Mouse (Mus musculus): ENCODE results near the gene Sod1.
"Not testable (repeated sequence)": the region's sequence is repeated elsewhere in the genome, so short reads cannot be mapped to it uniquely, and the experiment has no call there.

Sod1 gene

GRCm38 (mm10) chr16:90211767-90212166 lies 8.8 kb upstream of the Sod1 start:
- DNase-seq (ENCODE audit: low read depth, low spot score): no peak

GRCm38 (mm10) chr16:90213477-90214339 lies 6.8 kb upstream of the Sod1 start:
- DNase-seq (ENCODE audit: low read depth, low spot score): no peak

DNA sequence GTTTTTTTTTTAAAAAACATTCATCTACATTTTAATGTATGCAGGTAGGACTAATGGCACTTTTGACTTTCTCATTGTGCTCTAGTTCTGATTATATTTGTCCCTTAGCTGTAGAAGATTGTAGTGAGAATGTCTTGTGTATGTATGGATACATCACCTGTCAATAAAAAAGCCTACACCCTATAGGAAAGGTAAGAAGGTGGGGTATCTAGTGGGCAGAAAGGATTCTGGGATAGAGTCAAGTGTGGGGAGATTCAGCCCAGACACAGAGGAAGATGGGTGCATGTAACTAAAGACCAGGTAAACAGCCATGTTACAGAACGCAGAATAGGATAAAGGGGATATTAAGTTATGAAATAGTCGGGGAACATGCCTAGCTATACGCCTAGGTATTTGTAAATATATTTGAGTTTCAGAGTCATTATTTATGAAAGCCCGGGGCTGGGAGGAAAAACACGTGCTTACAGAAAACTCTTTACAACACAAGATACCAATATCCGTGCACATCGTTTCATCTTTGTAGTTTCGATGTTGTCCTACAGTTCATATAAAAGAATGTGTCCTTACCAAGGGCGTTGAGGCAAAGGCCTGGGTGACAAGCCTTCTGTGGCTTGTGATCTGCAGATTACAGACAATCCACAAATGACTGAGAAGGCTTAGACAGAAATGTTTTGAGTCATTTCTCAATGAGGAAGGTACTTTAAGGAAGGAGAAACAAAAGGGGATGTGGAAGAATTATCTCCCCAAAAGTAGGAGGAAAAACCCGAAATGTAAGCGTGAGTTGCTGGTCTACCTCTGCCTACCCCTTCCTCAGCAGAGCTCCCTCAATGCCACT lies 5.6 kb upstream of the Sod1 start:
- DNase-seq (ENCODE audit: low read depth, low spot score): no peak

GRCm38 (mm10) chr16:90215879-90216278 lies 4.7 kb upstream of the Sod1 start:
- DNase-seq (ENCODE audit: low read depth, low spot score): not testable (repeated sequence)

DNA sequence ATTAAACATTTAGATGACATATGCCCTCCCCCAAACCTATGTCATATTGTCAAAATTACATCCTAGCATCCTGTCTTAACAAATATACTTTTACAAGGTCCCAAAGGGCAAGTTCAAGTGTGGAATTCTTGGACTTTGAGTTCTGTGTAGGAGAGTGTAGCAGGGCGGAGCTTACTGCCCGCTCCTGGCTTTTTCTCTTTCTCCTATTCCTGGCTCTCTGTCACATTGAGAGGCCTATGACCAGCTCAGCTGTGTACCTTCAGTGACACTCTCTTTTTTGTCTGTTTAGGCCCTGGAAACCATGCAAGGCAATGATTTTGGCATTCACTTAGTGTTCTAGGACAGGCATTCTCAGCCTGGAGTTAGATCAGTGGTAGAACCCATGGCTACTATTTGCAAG lies 4.1 kb upstream of the Sod1 start:
- DNase-seq (ENCODE audit: low read depth, low spot score): no peak

DNA sequence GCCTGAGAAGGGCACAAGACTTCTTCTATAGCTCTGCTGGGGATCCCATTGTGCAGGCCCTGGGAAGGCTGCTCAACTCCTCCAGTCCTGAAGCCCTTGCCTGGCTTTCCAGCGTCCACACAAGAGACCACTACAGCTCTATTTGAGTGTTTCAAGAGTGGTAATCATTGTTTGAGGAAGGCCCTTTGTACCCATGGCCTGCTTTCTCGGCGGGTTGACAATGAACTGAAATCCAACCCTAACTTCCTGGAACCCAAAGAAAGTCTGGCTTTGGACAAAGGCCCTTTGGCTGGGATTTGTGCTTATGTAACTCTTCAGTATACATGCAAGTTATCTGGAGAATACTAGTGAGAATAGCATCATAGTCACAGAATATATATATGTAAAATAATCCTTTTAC lies 3.2 kb upstream of the Sod1 start:
- DNase-seq (ENCODE audit: low read depth, low spot score): no peak

DNA sequence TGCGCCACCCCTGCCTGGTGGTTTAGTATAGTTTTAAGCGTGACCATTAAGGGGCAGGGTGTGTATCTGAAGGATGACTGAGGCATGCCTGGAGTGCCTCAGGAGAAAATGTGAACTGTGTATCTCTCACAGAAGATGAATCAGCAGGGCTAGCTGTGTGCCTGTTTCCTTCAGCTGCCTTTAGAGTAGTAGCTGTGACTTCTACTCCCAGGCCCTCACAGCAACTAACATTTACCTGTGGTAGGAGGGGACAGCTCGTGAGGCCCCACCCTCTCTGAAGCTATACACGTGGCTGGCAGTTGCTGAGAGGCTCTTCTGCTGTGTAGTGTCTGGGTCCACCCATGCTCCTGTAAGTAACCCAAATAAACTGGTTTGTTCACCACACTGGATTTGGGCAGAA lies 2.6 kb upstream of the Sod1 start:
- no peak for DNase-seq (ENCODE audit: low read depth, low spot score)

DNA sequence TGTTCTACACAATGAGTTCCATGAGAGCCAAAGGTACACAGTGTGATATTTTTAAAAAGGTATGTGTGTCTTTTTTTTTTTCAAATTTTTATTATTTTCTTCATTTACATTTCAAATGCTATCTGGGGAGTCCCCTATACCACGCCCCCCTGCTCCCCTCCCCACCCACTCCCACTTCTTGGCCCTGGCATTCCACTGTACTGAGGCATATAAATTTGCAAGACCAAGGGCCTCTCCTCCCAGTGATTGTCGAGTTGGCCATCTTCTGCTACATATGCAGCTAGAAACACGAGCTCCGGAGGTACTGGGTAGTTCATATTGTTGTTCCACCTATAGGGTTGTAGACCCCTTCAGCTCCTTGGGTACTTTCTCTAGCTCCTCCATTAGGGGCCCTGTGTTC lies 1.1 kb upstream of the Sod1 start:
- not testable (repeated sequence) for DNase-seq (ENCODE audit: low read depth, low spot score)

DNA sequence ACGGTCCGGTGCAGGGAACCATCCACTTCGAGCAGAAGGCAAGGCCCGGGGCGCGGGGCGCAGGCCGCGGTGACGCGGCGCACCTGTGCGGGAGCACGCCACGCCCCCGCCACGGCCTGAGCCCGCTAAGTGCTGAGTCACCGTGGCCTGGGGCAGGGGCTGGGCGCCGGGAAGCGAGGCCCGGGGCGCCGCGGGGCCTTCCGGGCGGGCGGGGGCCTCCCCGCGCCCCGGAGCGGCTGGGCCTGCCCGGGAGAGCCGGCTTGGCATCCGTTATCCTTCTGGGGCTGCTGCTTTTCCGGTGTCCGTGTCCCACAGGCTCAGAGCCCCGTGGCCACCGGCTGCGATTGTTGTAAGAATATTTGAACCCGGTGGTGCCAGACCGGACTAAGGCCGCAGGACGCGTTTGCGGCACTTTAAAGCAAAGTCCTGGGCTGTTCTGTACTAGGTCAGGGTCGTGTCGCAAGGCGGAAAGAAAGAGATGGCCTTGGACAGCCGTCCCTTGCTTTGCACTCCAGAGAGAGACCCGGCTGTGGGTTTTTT lies 408 bp downstream of the Sod1 start:
- peak; percentile 31 for DNase-seq (ENCODE audit: low read depth, low spot score)

GRCm38 (mm10) chr16:90221441-90222070 lies 1.0 kb downstream of the Sod1 start:
- DNase-seq (ENCODE audit: low read depth, low spot score): no peak

GRCm38 (mm10) chr16:90229897-90230296 lies 9.3 kb downstream of the Sod1 start:
- no peak for DNase-seq (ENCODE audit: low read depth, low spot score)

- no peak for DNase-seq (ENCODE audit: low read depth, low spot score)
Measured at GRCm38 (mm10) chr16:90231302-90231701, 10.7 kb downstream of the Sod1 start.

DNA sequence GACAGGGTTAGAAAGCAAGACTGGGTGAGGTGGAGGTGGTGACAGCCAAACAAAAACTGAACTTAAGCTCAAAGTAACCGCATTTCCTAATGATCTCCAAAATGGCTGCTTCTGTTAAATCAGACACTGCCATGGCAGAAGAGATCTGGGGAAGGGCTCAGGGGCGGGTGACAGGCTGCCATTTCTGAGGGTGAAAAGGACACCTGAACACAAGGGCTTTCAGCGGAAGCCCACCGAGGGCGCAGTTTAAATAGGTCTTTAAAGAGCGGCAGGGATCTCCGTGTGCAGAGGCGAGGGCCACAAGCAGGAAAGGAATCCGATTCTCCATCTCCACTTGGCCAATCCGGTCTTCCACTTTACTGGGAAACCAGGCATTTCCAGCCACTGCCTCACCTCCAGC lies 13.1 kb downstream of the Sod1 start:
- no peak for DNase-seq (ENCODE audit: low read depth, low spot score)

DNA sequence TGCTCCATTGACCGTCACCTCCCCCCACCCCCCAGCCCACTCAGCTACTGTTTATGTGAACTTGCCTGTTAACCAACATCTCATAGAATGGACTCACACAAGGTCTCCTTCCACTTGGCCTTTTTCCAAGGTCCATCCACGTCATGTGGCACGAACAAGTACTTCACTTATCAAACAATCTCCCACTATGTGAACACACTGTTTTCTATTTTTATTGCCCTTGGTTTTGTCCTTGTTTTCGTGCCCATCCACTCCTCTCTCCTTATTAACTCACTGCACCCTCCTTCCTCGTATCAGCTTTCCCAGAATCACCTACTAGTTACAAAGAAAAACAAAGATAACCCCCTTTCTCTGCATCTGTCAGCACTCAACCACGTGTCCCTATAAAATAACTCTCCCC lies 14.1 kb downstream of the Sod1 start:
- DNase-seq (ENCODE audit: low read depth, low spot score): no peak

- no peak for DNase-seq (ENCODE audit: low read depth, low spot score)
Measured at GRCm38 (mm10) chr16:90235188-90235587, 14.6 kb downstream of the Sod1 start.

GRCm38 (mm10) chr16:90239128-90239746 lies 18.7 kb downstream of the Sod1 start:
- DNase-seq (ENCODE audit: low read depth, low spot score): no peak

- DNase-seq (ENCODE audit: low read depth, low spot score): no peak
Measured at GRCm38 (mm10) chr16:90241875-90242274, 21.3 kb downstream of the Sod1 start.

- no peak for DNase-seq (ENCODE audit: low read depth, low spot score)
Measured at GRCm38 (mm10) chr16:90242426-90243304, 22.1 kb downstream of the Sod1 start.

DNA sequence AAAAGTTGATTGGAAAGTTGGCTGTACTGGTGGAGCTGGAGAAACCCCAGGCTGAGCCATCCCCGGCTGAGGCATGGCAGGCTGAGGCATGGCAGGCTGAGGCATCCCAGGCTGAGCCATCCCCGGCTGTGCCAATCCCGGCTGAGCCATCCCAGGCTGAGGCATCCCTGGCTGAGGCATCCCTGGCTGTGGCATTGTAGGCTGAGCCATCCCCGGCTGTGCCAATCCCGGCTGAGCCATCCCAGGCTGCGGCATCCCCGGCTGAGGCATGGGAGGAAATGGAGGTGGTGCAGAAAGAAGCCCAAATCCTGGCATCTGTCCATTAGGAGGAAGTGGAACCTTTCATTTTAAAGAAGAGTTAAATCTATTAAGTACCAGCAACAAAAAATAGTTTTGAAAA lies 29.5 kb downstream of the Sod1 start:
- DNase-seq (ENCODE audit: low read depth, low spot score): no peak

DNA sequence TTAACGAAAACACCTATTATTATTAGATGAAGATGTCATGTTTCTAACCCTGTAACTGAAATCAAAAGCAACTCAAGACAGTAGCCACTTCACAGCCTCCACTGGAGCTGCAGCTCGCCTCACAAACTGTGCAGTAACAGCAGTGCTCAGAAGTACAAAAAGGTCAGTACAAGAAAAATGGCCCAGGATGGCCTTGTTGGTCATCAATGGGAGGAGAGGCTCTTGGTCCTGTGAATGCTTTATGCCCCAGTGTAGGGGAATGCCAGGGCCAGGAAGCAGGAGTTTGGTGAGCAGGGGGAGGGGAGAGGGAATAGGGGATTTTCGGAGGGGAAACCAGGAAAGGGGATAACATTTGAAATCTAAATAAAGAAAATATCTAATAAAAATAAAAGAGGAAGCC lies 30.7 kb downstream of the Sod1 start:
- not testable (repeated sequence) for DNase-seq (ENCODE audit: low read depth, low spot score)

DNA sequence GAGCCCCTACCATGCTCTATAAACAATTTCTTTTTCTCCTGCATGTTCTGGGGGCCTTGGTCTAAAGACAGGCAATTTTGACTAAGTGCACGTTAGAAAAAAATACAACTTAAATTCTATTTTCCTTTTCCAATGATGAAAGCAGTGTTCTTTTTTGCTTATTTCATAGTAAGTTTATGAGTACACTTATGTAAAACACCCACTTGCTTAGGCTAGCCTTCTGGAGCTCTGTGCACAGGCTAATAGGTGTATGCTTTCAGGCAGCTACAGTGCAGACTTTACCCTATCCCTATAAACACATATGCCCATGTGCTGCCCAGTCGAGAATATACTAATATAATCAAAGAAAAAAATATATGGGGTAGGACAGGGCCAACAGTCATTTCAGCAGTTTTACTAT lies 32.0 kb downstream of the Sod1 start:
- no peak for DNase-seq (ENCODE audit: low read depth, low spot score)

Data from mesoderm, embryonic 11.5 days (tissue).